Mouse (Mus musculus) MEL (cell line): ENCODE data around the gene Trim41. TPM values are rescaled to one million over a fixed set of nuclear protein-coding genes. Genes with fewer than 3 reads are reported as not detected.

Experiments
- DNase-seq: peaks from one replicate; pipeline ENCODE4 v3.0.0; 2011; ENCODE audit warnings: low read depth, low spot score
- H3K27ac ChIP-seq: 2 replicates; pipeline ENCODE4 v1.5.1; 2012; ENCODE audit warnings: low read depth, mild to moderate bottlenecking, control low read depth, low read length, moderate library complexity; ENCODE audit not compliant: control insufficient read depth
- H3K27me3 ChIP-seq, 2 experiments: fragments of 150-350 bp in 1 of 2; sonication (generic) in 1 of 2; 2 replicates each; pipeline ENCODE4 v1.6.1; 2012; ENCODE audit warnings: low read length in 2 of 2, mild to moderate bottlenecking in 2 of 2, improper control_type of control experiment in 1 of 2, moderate library complexity in 1 of 2; ENCODE audit not compliant: insufficient read depth in 2 of 2, control insufficient read depth in 1 of 2
- H3K36me3 ChIP-seq, 2 experiments: 2 replicates each; pipeline ENCODE4 v1.6.1; 2012 to 2014; ENCODE audit warnings: low read length in 2 of 2, improper control_type of control experiment in 1 of 2, inconsistent platforms in 1 of 2, mild to moderate bottlenecking in 1 of 2; ENCODE audit not compliant: insufficient read depth in 2 of 2, control insufficient read depth in 1 of 2
- H3K4me1 ChIP-seq, 2 experiments: fragments of 150-350 bp in 1 of 2; sonication (generic) in 1 of 2; 2 replicates each; pipeline ENCODE4 v1.6.1; 2012; ENCODE audit warnings: low read length in 2 of 2, improper control_type of control experiment in 1 of 2, mild to moderate bottlenecking in 1 of 2; ENCODE audit not compliant: insufficient read depth in 2 of 2, control insufficient read depth in 1 of 2
- H3K4me3 ChIP-seq, 2 experiments: fragments of 150-350 bp in 1 of 2; sonication (generic) in 1 of 2; 2 replicates each; pipeline ENCODE4 v1.5.1; 2012; ENCODE audit warnings: low read depth in 2 of 2, low read length in 2 of 2, mild to moderate bottlenecking in 2 of 2, moderate library complexity in 2 of 2, control low read depth in 1 of 2, improper control_type of control experiment in 1 of 2; ENCODE audit not compliant: control insufficient read depth in 1 of 2, insufficient read depth in 1 of 2
- H3K79me2 ChIP-seq: 2 replicates; pipeline ENCODE4 v1.6.1; 2012; ENCODE audit warnings: mild to moderate bottlenecking, low read length, moderate library complexity; ENCODE audit not compliant: control insufficient read depth, poor library complexity, insufficient read depth
- H3K9ac ChIP-seq: 2 replicates; pipeline ENCODE4 v1.6.1; 2012; ENCODE audit warnings: low read depth, mild to moderate bottlenecking, control low read depth, low read length, moderate library complexity; ENCODE audit not compliant: control insufficient read depth, poor library complexity, severe bottlenecking
- H3K9me3 ChIP-seq: fragments of 150-350 bp; sonication (generic); replicated peaks from 2 replicates; pipeline ENCODE4 v1.6.1; 2012; ENCODE audit warnings: mild to moderate bottlenecking, low read length, improper control_type of control experiment, moderate library complexity; ENCODE audit not compliant: insufficient read depth
- BHLHE40 ChIP-seq: IDR thresholded peaks from 2 replicates; pipeline ENCODE4 v1.6.1; 2012; ENCODE audit warnings: low read depth, mild to moderate bottlenecking, inconsistent platforms, low read length, improper control_type of control experiment, borderline replicate concordance
- ELF1 ChIP-seq: IDR thresholded peaks from 2 replicates; pipeline ENCODE4 v1.6.1; 2014; ENCODE audit warnings: low read depth, mild to moderate bottlenecking, inconsistent platforms, low read length, improper control_type of control experiment, moderate library complexity
- GATA1 ChIP-seq: IDR thresholded peaks from 2 replicates; pipeline ENCODE4 v1.6.1; 2011; ENCODE audit warnings: low read depth, low read length, improper control_type of control experiment
- JUND ChIP-seq: IDR thresholded peaks from 2 replicates; pipeline ENCODE4 v1.6.1; 2011; ENCODE audit warnings: low read depth, mild to moderate bottlenecking, improper control_type of control experiment, low read length
- KAT2A ChIP-seq: conservative IDR thresholded peaks from 2 replicates; pipeline ENCODE4 v1.6.1; 2012; ENCODE audit warnings: low read depth, low read length, improper control_type of control experiment, inconsistent platforms
- MAZ ChIP-seq: IDR thresholded peaks from 2 replicates; pipeline ENCODE4 v1.6.1; 2012; ENCODE audit warnings: low read depth, mild to moderate bottlenecking, inconsistent platforms, low read length, improper control_type of control experiment
- MXI1 ChIP-seq: IDR thresholded peaks from 2 replicates; pipeline ENCODE4 v1.6.1; 2011; ENCODE audit warnings: mild to moderate bottlenecking, low read depth, low read length, improper control_type of control experiment
- MYB ChIP-seq: IDR thresholded peaks from 2 replicates; pipeline ENCODE4 v1.6.1; 2011; ENCODE audit warnings: mild to moderate bottlenecking, low read depth, low read length, improper control_type of control experiment
- NELFE ChIP-seq: IDR thresholded peaks from 2 replicates; pipeline ENCODE4 v1.6.1; 2011; ENCODE audit warnings: low read depth, low read length, improper control_type of control experiment
- POLR2AphosphoS2 ChIP-seq: IDR thresholded peaks from 2 replicates; pipeline ENCODE4 v1.6.1; 2011; ENCODE audit warnings: low read length, improper control_type of control experiment
- POLR2AphosphoS5 ChIP-seq: IDR thresholded peaks from 2 replicates; pipeline ENCODE4 v1.6.1; 2012; ENCODE audit warnings: low read depth, borderline replicate concordance, mild to moderate bottlenecking, inconsistent platforms, low read length, moderate library complexity, mixed read lengths
- RAD21 ChIP-seq: IDR thresholded peaks from 2 replicates; pipeline ENCODE4 v1.6.1; 2011; ENCODE audit warnings: mild to moderate bottlenecking, low read depth, low read length, improper control_type of control experiment
- RCOR1 ChIP-seq: IDR thresholded peaks from 2 replicates; pipeline ENCODE4 v1.6.1; 2012; ENCODE audit warnings: low read depth, mild to moderate bottlenecking, inconsistent platforms, low read length, improper control_type of control experiment
- SMC3 ChIP-seq: IDR thresholded peaks from 2 replicates; pipeline ENCODE4 v1.6.1; 2011; ENCODE audit warnings: low read depth, low read length, improper control_type of control experiment
- TCF12 ChIP-seq: IDR thresholded peaks from 2 replicates; pipeline ENCODE4 v1.6.1; 2014; ENCODE audit warnings: low read depth, mild to moderate bottlenecking, inconsistent platforms, low read length, improper control_type of control experiment, moderate library complexity
- UBTF ChIP-seq: IDR thresholded peaks from 2 replicates; pipeline ENCODE4 v1.6.1; 2012; ENCODE audit warnings: low read depth, mild to moderate bottlenecking, inconsistent platforms, low read length, improper control_type of control experiment, moderate library complexity, borderline replicate concordance; ENCODE audit not compliant: insufficient read depth
- USF2 ChIP-seq, 2 experiments: IDR thresholded peaks; 2 replicates each; pipeline ENCODE4 v1.6.1; 2011 to 2012; ENCODE audit warnings: improper control_type of control experiment in 2 of 2, low read length in 2 of 2, borderline replicate concordance in 1 of 2, inconsistent platforms in 1 of 2, low read depth in 1 of 2, mild to moderate bottlenecking in 1 of 2; ENCODE audit not compliant: insufficient read depth in 1 of 2
- ZMIZ1 ChIP-seq: IDR thresholded peaks from 2 replicates; pipeline ENCODE4 v1.6.1; 2012; ENCODE audit warnings: low read depth, mild to moderate bottlenecking, inconsistent platforms, low read length, improper control_type of control experiment, moderate library complexity
- ZNF384 ChIP-seq: IDR thresholded peaks from 2 replicates; pipeline ENCODE4 v1.6.1; 2012; ENCODE audit warnings: low read depth, mild to moderate bottlenecking, inconsistent platforms, low read length, improper control_type of control experiment
- polyA plus RNA-seq, 2 experiments: library from polyadenylated mRNA; stranded (reverse) in 1 of 2; unstranded in 1 of 2; fragments of >175 nt in 1 of 2; fragments of >200 nt in 1 of 2; gene quantifications; 2 replicates each; pipeline versions ENCODE4 v1.2.1 to v1.2.4; 2012; ENCODE audit warnings: low replicate concordance in 2 of 2, low read depth in 1 of 2; ENCODE audit not compliant: insufficient read length in 2 of 2, insufficient read depth in 1 of 2, missing spikeins in 1 of 2
- total RNA-seq: library from RNA; depleted of rRNA; stranded (reverse); fragments of 300-350 nt; gene quantifications from 2 replicates; pipeline ENCODE4 v1.2.3, GENCODE M21; 2012

The Trim41 gene
- total and polyA plus RNA-seq, 3 experiments, result 37.0 to 76.3 (median 56.4) TPM

DNA sequence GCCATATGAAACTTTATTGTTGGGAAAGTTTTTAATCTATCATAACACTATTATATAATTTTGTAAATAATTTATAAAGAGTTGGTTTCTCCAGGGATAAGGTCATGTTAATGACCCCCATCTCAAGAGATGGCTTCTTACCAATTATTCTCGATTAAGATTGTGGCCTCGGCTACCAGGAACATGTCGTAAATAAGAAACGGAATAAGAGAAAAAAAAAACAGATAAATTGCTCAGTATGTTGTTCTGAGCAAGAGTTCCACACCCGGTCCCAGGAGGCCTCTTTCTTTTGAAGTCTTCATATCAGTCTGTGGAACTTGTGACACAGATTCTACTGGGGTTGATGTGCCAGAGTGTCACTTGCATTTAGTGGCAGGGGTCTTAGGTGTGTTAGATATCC lies 24.1 kb upstream of the Trim41 start:
- Histone ChIP-seq H3K4me1 (peaks cover 0 to 17% of the 10 kb centered on the region in 2 experiments; a peak in 2 of 4 replicates), H3K9me3 (no peaks in the 10 kb centered on the region), H3K9ac (no peak overlapping the region), H3K27ac (no peak overlapping the region), H3K79me2 (no peaks in the 10 kb centered on the region; the same call in 1 of the 2 replicates), H3K36me3 (peaks cover 0 to 6% of the 10 kb centered on the region in 2 experiments; a peak in 2 of 4 replicates)
- TF ChIP-seq SMC3 (no peak), BHLHE40 (no peak), ZMIZ1 (no peak), JUND (no peak), MXI1 (no peak)
- TF ChIP-seq, all 39 proteins: peak for 0
- H3K27me3 ChIP-seq, result no peaks in the 10 kb centered on the region
- DNase-seq, result no peak
- H3K4me3 ChIP-seq, result no peak overlapping the region

DNA sequence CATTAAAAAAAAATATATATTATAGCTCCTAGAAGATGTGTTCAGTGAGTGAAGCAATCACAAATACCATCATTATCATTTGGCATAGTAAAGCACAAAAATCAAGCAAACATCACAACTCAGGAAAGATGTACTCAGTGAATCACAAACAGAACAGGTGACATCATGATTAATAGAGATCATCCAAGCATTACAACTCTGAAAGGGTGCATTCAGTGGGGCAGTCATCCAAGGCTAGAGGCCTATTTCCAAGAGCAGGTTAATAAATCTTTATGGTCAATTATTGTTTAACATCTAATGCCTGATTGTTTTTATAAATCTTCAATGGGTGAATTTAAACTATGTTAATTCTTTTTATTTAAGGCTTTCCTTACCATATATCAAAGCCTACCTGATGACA lies 23.7 kb upstream of the Trim41 start:
- Histone ChIP-seq H3K9me3 (no peaks in the 10 kb centered on the region), H3K4me3 (no peak overlapping the region), H3K79me2 (no peaks in the 10 kb centered on the region; the same call in 1 of the 2 replicates), H3K27me3 (no peaks in the 10 kb centered on the region), H3K27ac (no peak overlapping the region), H3K4me1 (peaks cover 0 to 20% of the 10 kb centered on the region in 2 experiments; a peak in 2 of 4 replicates), H3K36me3 (peaks cover 0 to 6% of the 10 kb centered on the region in 2 experiments; a peak in 2 of 4 replicates), H3K9ac (no peak overlapping the region)
- DNase-seq, result no peak
- TF ChIP-seq POLR2AphosphoS2 (no peak), BHLHE40 (no peak), UBTF (no peak), KAT2A (no peak), NELFE (no peak), RCOR1 (no peak), POLR2AphosphoS5 (no peak), JUND (no peak), RAD21 (no peak), ZNF384 (no peak), MYB (no peak), TCF12 (no peak), GATA1 (no peak), USF2 (IDR thresholded peaks at IDR 0.05; ENCODE audit: borderline replicate concordance in 1 of 2, insufficient read depth in 1 of 2, low read depth in 1 of 2, low read length in 2 of 2) (no peak), ELF1 (no peak), MAZ (no peak)
